10 mouse cellular contexts compared by ENCODE assay signal in the genomic region with DNA sequence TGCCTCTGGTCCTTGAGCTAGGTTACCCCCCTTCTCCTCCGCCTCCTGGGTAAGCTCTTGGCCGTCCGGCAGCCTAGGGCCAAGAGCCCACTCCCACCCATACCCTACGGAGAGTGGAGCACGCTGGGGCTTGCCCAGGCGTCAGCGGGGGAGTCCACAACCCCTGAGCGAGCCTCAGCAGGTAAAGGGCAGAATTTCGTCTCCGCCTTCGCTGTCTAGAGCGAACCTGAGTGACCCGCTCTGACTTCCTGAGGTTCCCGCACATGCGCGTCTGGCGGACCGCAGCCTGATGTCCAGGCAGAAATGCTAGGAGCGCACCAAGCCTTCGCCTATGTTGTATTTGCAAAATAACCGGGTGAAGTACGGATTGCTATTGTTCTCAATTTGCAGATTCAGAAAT. TPM values are rescaled to one million over a fixed set of nuclear protein-coding genes. Genes with fewer than 3 reads are reported as not detected.
DNase-seq lines count a peak whose midpoint lies in the region; ATAC-seq and TF ChIP-seq lines count a peak whose summit lies in the region.
"Had no signal": no experiment of that assay in that cellular context is flagged by ENCODE, and none has a peak within 500 bp of the region (broad histone marks: within the 10 kb centered on the region; RNA-seq: fewer than 3 reads in every experiment).

No protein-coding gene starts in this region.

- H3K9ac ChIP-seq in kidney, postnatal 0 days (ENCODE audit: low read depth, low read length): peak overlapping the region; percentile 43; the same call in 1 of the 2 replicates
- peak overlapping the region; percentile 51 for H3K9ac ChIP-seq in embryonic facial prominence, embryonic 13.5 days
- peak overlapping the region; percentile 45; the same call in 1 of the 2 replicates for H3K9ac ChIP-seq in hindbrain, embryonic 14.5 days
- no peak overlapping the region for H3K9ac ChIP-seq in midbrain, embryonic 14.5 days (replicated peaks; ENCODE audit: low read length)

- ATAC-seq in kidney, postnatal 0 days (replicated peaks; ENCODE audit: low FRiP score, low read depth): 0 out of 2 replicates have a peak, but pooled peaks have one; percentile 25
- no peak for ATAC-seq in embryonic facial prominence, embryonic 13.5 days (ENCODE audit: insufficient number of reproducible peaks, insufficient read depth, low FRiP score, low TSS enrichment, low read depth)
- ATAC-seq in hindbrain, embryonic 14.5 days (ENCODE audit: low FRiP score): no peak
- no peak for ATAC-seq in midbrain, embryonic 14.5 days (ENCODE audit: low FRiP score, low TSS enrichment)
- ATAC-seq in erythroblast, adult 5-6 weeks (replicated peaks; ENCODE audit: low FRiP score, poor library complexity, severe bottlenecking): no peak

- no peak for DNase-seq in kidney, postnatal 0 days (ENCODE audit: low spot score)
- no peak for DNase-seq in kidney, adult 8-10 months
- no peak for DNase-seq in hindbrain, embryonic 14.5 days (ENCODE audit: low spot score)
- peak; percentile 35 for DNase-seq in midbrain, embryonic 14.5 days
- no peak for DNase-seq in thymus, postnatal 14 days
- no peak for DNase-seq in ovary, adult 18-20 months (ENCODE audit: low spot score)

- 12% methylated on average over 22 of the region's 22 CpGs for WGBS in kidney, postnatal 0 days
- 10% methylated on average over 22 of the region's 22 CpGs for WGBS in embryonic facial prominence, embryonic 13.5 days
- WGBS in hindbrain, embryonic 14.5 days: 19% methylated on average over 22 of the region's 22 CpGs
- 17% methylated on average over 22 of the region's 22 CpGs for WGBS in midbrain, embryonic 14.5 days

- H3K27me3 ChIP-seq in kidney, postnatal 0 days (ENCODE audit: insufficient read depth, low read length): peaks cover 46% of the 10 kb centered on the region
- peaks cover 89% of the 10 kb centered on the region for H3K27me3 ChIP-seq in embryonic facial prominence, embryonic 13.5 days
- H3K27me3 ChIP-seq in hindbrain, embryonic 14.5 days (ENCODE audit: control insufficient read depth, insufficient read depth, low read length): peaks cover 58% of the 10 kb centered on the region
- H3K27me3 ChIP-seq in midbrain, embryonic 14.5 days (ENCODE audit: control insufficient read depth, insufficient read depth, low read length): peaks cover 55% of the 10 kb centered on the region
- H3K27me3 ChIP-seq: Patski had no signal

- peak overlapping the region; percentile 58 for H3K4me2 ChIP-seq in kidney, postnatal 0 days (ENCODE audit: low read length)
- peak overlapping the region; percentile 46 for H3K4me2 ChIP-seq in embryonic facial prominence, embryonic 13.5 days
- peak overlapping the region; percentile 47 for H3K4me2 ChIP-seq in hindbrain, embryonic 14.5 days (replicated peaks)
- H3K4me2 ChIP-seq in midbrain, embryonic 14.5 days (ENCODE audit: low read length): peak overlapping the region; percentile 49

- TF ChIP-seq CTCF in kidney, postnatal 0 days (IDR thresholded peaks at IDR 0.05; ENCODE audit: low read depth): no peak

- H3K36me3 ChIP-seq in kidney, postnatal 0 days (ENCODE audit: insufficient read depth, low read length): no peaks in the 10 kb centered on the region
- no peaks in the 10 kb centered on the region for H3K36me3 ChIP-seq in embryonic facial prominence, embryonic 13.5 days
- H3K36me3 ChIP-seq in hindbrain, embryonic 14.5 days (replicated peaks; ENCODE audit: control insufficient read depth, insufficient read depth): no peaks in the 10 kb centered on the region
- H3K36me3 ChIP-seq in midbrain, embryonic 14.5 days (ENCODE audit: control insufficient read depth, insufficient read depth, low read length): no peaks in the 10 kb centered on the region

- H3K4me3 ChIP-seq in kidney, postnatal 0 days (replicated peaks; ENCODE audit: low read depth, low read length): peak overlapping the region; percentile 20
- H3K4me3 ChIP-seq in embryonic facial prominence, embryonic 13.5 days: peak overlapping the region; percentile 17
- H3K4me3 ChIP-seq in hindbrain, embryonic 14.5 days (replicated peaks; ENCODE audit: low read length): peak overlapping the region; percentile 21
- H3K4me3 ChIP-seq in midbrain, embryonic 14.5 days (replicated peaks; ENCODE audit: low read depth, low read length): peak overlapping the region; percentile 24

- no peak overlapping the region for H3K27ac ChIP-seq in kidney, postnatal 0 days
- 0 out of 2 replicates have a peak overlapping the region, but pooled peaks have one; percentile 0 for H3K27ac ChIP-seq in embryonic facial prominence, embryonic 13.5 days
- H3K27ac ChIP-seq in hindbrain, embryonic 14.5 days: no peak overlapping the region
- H3K27ac ChIP-seq in midbrain, embryonic 14.5 days (replicated peaks; ENCODE audit: low read depth, low read length): no peak overlapping the region

- peaks cover 30% of the 10 kb centered on the region; the same call in 1 of the 2 replicates for H3K4me1 ChIP-seq in kidney, postnatal 0 days (replicated peaks; ENCODE audit: insufficient read depth, low read length)
- H3K4me1 ChIP-seq in embryonic facial prominence, embryonic 13.5 days: peaks cover 53% of the 10 kb centered on the region
- peaks cover 21% of the 10 kb centered on the region; the same call in 1 of the 2 replicates for H3K4me1 ChIP-seq in hindbrain, embryonic 14.5 days (replicated peaks; ENCODE audit: control insufficient read depth, insufficient read depth, low read length)
- peaks cover 10% of the 10 kb centered on the region; the same call in 1 of the 2 replicates for H3K4me1 ChIP-seq in midbrain, embryonic 14.5 days (ENCODE audit: control insufficient read depth, insufficient read depth, low read length)

- H3K9me3 ChIP-seq in kidney, postnatal 0 days (replicated peaks; ENCODE audit: low read length): no peaks in the 10 kb centered on the region
- H3K9me3 ChIP-seq in embryonic facial prominence, embryonic 13.5 days: no peaks in the 10 kb centered on the region
- no peaks in the 10 kb centered on the region for H3K9me3 ChIP-seq in hindbrain, embryonic 14.5 days (ENCODE audit: control insufficient read depth, low read length)
- H3K9me3 ChIP-seq in midbrain, embryonic 14.5 days (ENCODE audit: control insufficient read depth, low read length): no peaks in the 10 kb centered on the region
- H3K9me3 ChIP-seq: megakaryocyte, embryonic 14.5 days had no signal

RNA-seq across cellular contexts. Expression of a gene that starts 6.2 kb away (rescaled TPM):
- polyA plus RNA-seq in kidney, postnatal 0 days (2015; fragmentation: Nextera tagmentation; extraction: Ambion mirVana): 0.10 and 0.11 TPM in 2 replicates
- 0.17 TPM in 1 of 2 replicates, not detected in the other for polyA plus RNA-seq in embryonic facial prominence, embryonic 13.5 days (2015; fragmentation: Nextera tagmentation; extraction: Ambion mirVana)
- polyA plus RNA-seq in hindbrain, embryonic 14.5 days (2014; fragmentation: Nextera tagmentation; extraction: Ambion mirVana): not detected in 2 replicates
- polyA plus RNA-seq in midbrain, embryonic 14.5 days (2014; fragmentation: Nextera tagmentation; extraction: Ambion mirVana): 0.08 TPM in 1 of 2 replicates, not detected in the other
- 1.9 and 2.3 TPM in 2 replicates for total RNA-seq in erythroblast, adult 5-6 weeks (2015; ENCODE audit: low replicate concordance)
- 1.1 and 2.1 TPM in 2 replicates for total RNA-seq in erythroblast, adult 5-6 weeks (2017; ENCODE audit: low replicate concordance)
- polyA plus RNA-seq: Patski had no signal

RNA-seq across cellular contexts. Expression of a gene that starts 45.0 kb away (rescaled TPM):
- polyA plus RNA-seq in kidney, postnatal 0 days (2015; fragmentation: Nextera tagmentation; extraction: Ambion mirVana): 56.6 and 64.5 TPM in 2 replicates
- 139 and 147 TPM in 2 replicates for polyA plus RNA-seq in embryonic facial prominence, embryonic 13.5 days (2015; fragmentation: Nextera tagmentation; extraction: Ambion mirVana)
- polyA plus RNA-seq in hindbrain, embryonic 14.5 days (2014; fragmentation: Nextera tagmentation; extraction: Ambion mirVana): 39.1 and 43.4 TPM in 2 replicates
- polyA plus RNA-seq in midbrain, embryonic 14.5 days (2014; fragmentation: Nextera tagmentation; extraction: Ambion mirVana): 45.0 and 60.8 TPM in 2 replicates
- total RNA-seq in erythroblast, adult 5-6 weeks (2015; ENCODE audit: low replicate concordance): 28.8 and 35.5 TPM in 2 replicates
- 22.1 and 29.7 TPM in 2 replicates for total RNA-seq in erythroblast, adult 5-6 weeks (2017; ENCODE audit: low replicate concordance)

RNA-seq across cellular contexts. Expression of a gene that starts 55.4 kb away (rescaled TPM):
- 2.4 and 2.9 TPM in 2 replicates for polyA plus RNA-seq in kidney, postnatal 0 days (2015; fragmentation: Nextera tagmentation; extraction: Ambion mirVana)
- polyA plus RNA-seq in embryonic facial prominence, embryonic 13.5 days (2015; fragmentation: Nextera tagmentation; extraction: Ambion mirVana): 7.4 and 11.5 TPM in 2 replicates
- polyA plus RNA-seq in hindbrain, embryonic 14.5 days (2014; fragmentation: Nextera tagmentation; extraction: Ambion mirVana): 12.5 and 16.1 TPM in 2 replicates
- polyA plus RNA-seq in midbrain, embryonic 14.5 days (2014; fragmentation: Nextera tagmentation; extraction: Ambion mirVana): 15.1 and 18.5 TPM in 2 replicates
- not detected in 2 replicates for total RNA-seq in erythroblast, adult 5-6 weeks (2015; ENCODE audit: low replicate concordance)
- not detected in 2 replicates for total RNA-seq in erythroblast, adult 5-6 weeks (2017; ENCODE audit: low replicate concordance)
